Mouse (Mus musculus): ENCODE data around the gene Gm10840.
"Not testable (repeated sequence)": the region's sequence is repeated elsewhere in the genome, so short reads cannot be mapped to it uniquely, and the experiment has no call there.

Gene Gm10840

DNA sequence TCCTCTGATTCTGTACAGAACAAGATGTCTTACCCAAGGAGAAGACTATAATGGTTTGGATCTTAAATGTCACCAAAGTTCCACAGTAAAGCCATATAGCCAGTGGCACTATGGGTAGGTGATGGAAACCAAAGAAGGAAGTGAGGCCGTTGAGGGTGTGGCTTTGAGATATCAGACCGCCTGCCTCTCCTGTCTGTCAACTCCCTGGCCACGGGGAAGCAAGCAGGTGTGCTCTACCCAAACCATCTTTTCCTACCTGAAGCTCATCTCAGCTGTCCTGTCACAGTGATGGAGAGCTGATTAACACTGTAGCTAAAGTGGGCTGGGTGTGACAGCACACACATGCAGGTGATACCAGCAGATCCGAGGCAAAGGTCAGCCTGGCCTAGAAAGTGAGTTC lies 37.6 kb downstream of the Gm10840 start:
- DNase-seq (ENCODE audit: low spot score in 2 of 2) = no peak

DNA sequence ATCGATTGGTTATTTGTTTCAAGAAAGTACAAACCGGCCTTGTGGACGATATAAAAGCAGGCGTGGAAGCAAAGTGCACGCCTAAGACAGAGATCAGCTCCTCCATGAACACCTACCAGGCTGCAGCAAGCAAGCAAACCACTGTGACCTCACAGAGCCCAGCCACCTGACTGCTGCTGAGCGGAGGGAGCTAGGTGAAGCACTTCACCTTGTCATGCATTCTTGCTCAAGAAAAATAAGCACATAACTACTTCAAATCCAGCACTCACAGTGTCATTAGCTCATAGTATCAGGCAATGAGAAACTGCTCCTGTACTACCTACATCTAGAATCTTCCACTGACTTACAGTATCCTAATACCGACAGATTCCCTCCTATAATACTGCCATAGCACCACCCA lies 39.3 kb downstream of the Gm10840 start:
- DNase-seq (ENCODE audit: low spot score in 2 of 2) = not testable (repeated sequence)

DNA sequence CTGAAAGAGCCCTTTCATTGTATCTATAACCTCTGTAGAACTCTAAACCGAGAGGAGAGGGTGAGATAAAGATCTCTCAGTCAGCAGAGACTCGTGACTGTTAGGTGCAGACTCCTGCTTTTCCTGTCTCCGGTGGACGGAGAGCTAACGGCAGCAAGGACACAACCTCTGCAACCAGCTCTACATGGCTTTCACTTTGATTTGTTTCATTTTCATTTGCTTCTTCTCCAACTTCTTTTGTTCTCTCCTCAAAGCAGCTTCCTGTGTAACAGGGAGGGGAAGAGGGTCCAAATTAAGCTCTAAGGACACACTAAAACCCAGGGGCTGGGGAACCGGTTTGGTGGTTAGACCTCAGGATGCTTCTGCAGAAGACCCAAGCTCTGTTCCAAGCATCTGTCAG lies 40.1 kb downstream of the Gm10840 start:
- DNase-seq (ENCODE audit: low spot score in 2 of 2) = no peak

DNA sequence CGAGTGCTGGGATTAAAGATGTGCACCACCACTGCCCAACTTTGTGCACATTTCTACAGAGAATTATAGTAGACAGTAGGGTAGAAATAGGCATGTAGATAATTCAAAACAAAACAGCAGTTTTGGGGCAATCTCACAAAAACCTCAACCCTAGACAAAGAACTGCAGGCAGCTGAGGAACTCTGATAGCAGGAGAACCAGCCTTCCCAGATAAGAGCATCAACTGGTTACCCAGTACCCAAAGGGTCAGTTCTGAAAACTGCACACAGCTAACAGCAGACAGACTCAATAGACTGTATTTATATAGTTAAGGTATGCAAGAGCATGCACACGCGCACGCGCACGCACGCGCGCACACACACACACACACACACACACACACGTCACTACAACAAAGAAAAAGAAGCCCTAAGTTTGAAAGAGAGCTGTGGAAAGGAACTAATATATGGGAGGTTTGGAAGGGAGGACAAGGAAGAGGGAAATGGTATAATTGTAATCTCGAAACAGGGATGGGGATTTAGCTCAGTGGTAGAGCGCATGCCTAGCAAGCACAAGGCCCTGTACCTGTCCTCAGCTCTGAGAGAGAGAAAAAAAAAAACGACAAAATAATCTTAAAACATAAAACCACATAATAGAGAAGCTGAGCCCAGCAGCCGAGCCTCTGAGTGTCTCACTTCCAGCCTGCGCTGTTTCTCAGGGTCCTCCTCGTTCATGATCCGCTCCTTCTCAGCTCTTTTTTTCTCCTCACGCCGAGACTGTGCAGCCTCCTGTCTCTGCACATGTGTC lies 40.9 kb downstream of the Gm10840 start:
- no peak for DNase-seq (ENCODE audit: low spot score in 2 of 2)

DNA sequence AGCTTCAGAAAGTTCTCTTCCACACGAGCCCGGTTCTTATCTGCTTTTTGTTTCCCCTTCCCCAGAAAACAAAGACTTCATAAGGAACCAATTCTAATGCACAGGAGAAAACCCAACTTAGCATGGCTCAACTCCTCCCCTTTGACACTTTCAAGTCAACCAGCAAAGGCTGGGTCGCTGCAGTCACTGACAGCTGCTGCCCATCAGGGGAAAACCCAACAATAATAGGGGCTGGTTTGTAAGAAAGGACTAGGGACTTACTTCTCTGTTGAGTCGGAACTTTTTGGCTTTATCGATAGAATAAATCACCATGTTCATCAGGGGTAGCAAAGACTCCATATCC lies 41.4 kb downstream of the Gm10840 start, which contains the start of gene Strada:
Gene Strada, minus strand, starts transcription at position 46 of the 343 bp plus-strand sequence.
- DNase-seq (ENCODE audit: low spot score in 2 of 2) = peak; percentile 46

Measured in spleen, postnatal 36 days (tissue).